Mouse (Mus musculus): ENCODE measurements around the gene Cd247. TPM values are rescaled to one million over a fixed set of nuclear protein-coding genes. Genes with fewer than 3 reads are reported as not detected.

The Cd247 gene
- total and polyA plus RNA-seq, 2 experiments from 2014 or later = 0.83 TPM; not detected in 1

GRCm38 (mm10) chr1:165925207-165925606 lies 136.7 kb downstream of the Cd247 start:
- ATAC-seq (ENCODE audit: low FRiP score) = no peak
- Histone ChIP-seq H3K4me3 (ENCODE audit: low read depth, low read length) (no peak overlapping the region), H3K27me3 (ENCODE audit: insufficient read depth, low read length) (no peaks in the 10 kb centered on the region), H3K36me3 (ENCODE audit: insufficient read depth, low read length) (no peaks in the 10 kb centered on the region), H3K27ac (ENCODE audit: low read depth, low read length) (no peak overlapping the region), H3K9ac (replicated peaks; ENCODE audit: low read length, poor library complexity, severe bottlenecking) (no peak overlapping the region), H3K4me1 (ENCODE audit: insufficient read depth, low read length) (no peaks in the 10 kb centered on the region), H3K9me3 (ENCODE audit: low read length) (no peaks in the 10 kb centered on the region), H3K4me2 (ENCODE audit: low read depth, low read length, poor library complexity, severe bottlenecking) (no peak overlapping the region)
- no peak for DNase-seq (ENCODE audit: low spot score)
- 93% methylated on average over 2 of the region's 2 CpGs for WGBS
- TF ChIP-seq CTCF (IDR thresholded peaks at IDR 0.05) = no peak

Other genes starting within 250 kb of the Cd247 start
- 29.7 and 38.2 TPM in 2 replicates for gene Mpzl1, start 154.1 kb upstream of the Cd247 start, total RNA-seq (2014; rRNA removed)
- 138 and 146 TPM in 2 replicates for gene Mpzl1, start 154.1 kb upstream of the Cd247 start, polyA plus RNA-seq (2015; fragmentation: Nextera tagmentation; extraction: Ambion mirVana)
- 7.6 and 7.9 TPM in 2 replicates for gene Rcsd1, start 78.9 kb upstream of the Cd247 start, total RNA-seq (2014; rRNA removed)
- gene Rcsd1, start 78.9 kb upstream of the Cd247 start, polyA plus RNA-seq (2015; fragmentation: Nextera tagmentation; extraction: Ambion mirVana) = 8.0 and 9.1 TPM in 2 replicates
- 21.3 and 22.7 TPM in 2 replicates for gene Creg1, start 24.9 kb upstream of the Cd247 start, total RNA-seq (2014; rRNA removed)
- gene Creg1, start 24.9 kb upstream of the Cd247 start, polyA plus RNA-seq (2015; fragmentation: Nextera tagmentation; extraction: Ambion mirVana) = 47.0 and 49.1 TPM in 2 replicates
- 26.8 and 27.2 TPM in 2 replicates for gene Pou2f1, start 214.0 kb downstream of the Cd247 start, total RNA-seq (2014; rRNA removed)
- 17.3 and 21.5 TPM in 2 replicates for gene Pou2f1, start 214.0 kb downstream of the Cd247 start, polyA plus RNA-seq (2015; fragmentation: Nextera tagmentation; extraction: Ambion mirVana)

Measured in midbrain, postnatal 0 days (tissue).